Mouse (Mus musculus) cerebellum, postnatal 4 days (tissue): Measurements from ENCODE around the gene Parpbp.

Experiments
- DNase-seq, 2 experiments: peaks; one replicate each; pipeline ENCODE4 v3.0.0; 2022; ENCODE audit warnings: low spot score in 2 of 2, mixed read lengths in 1 of 2

The Parpbp gene

GRCm38 (mm10) chr10:88146707-88147477 is at the start of gene Parpbp, which contains the start of gene Nup37:
Gene Parpbp, minus strand, starts transcription at chr10:88146941.
Gene Nup37, plus strand, starts transcription at chr10:88146992.
- DNase-seq: peak; percentile 89 to 92

- no peak for DNase-seq
Measured at GRCm38 (mm10) chr10:88167438-88168077, 20.8 kb upstream of the Parpbp start.

- no peak for DNase-seq
Measured at GRCm38 (mm10) chr10:88166158-88166557, 19.4 kb upstream of the Parpbp start.

GRCm38 (mm10) chr10:88162676-88163075 is 15.9 kb upstream of the Parpbp start:
- DNase-seq: no peak

- DNase-seq: no peak
Measured at GRCm38 (mm10) chr10:88162096-88162495, 15.4 kb upstream of the Parpbp start.

- no peak for DNase-seq
Measured at GRCm38 (mm10) chr10:88151658-88152057, 4.9 kb upstream of the Parpbp start.

- DNase-seq: no peak
Measured at GRCm38 (mm10) chr10:88150381-88150780, 3.6 kb upstream of the Parpbp start.

- DNase-seq: no peak
Measured at GRCm38 (mm10) chr10:88146187-88146586, 554 bp downstream of the Parpbp start.

- DNase-seq: no peak
Measured at GRCm38 (mm10) chr10:88135630-88136029, 11.1 kb downstream of the Parpbp start.

- DNase-seq: no peak
Measured at GRCm38 (mm10) chr10:88119721-88120120, 27.0 kb downstream of the Parpbp start.

GRCm38 (mm10) chr10:88113290-88113689 is 33.5 kb downstream of the Parpbp start:
- peak in 1 of 2 experiments; percentile 19 for DNase-seq

GRCm38 (mm10) chr10:88106169-88106568 is 40.6 kb downstream of the Parpbp start:
- DNase-seq: no peak

- DNase-seq: no peak
Measured at GRCm38 (mm10) chr10:88090772-88091171, 56.0 kb downstream of the Parpbp start, which contains the start of gene Pmch. Gene Pmch, plus strand, starts transcription at chr10:88091072.

- no peak for DNase-seq
Measured at GRCm38 (mm10) chr10:88067377-88067776, 79.4 kb downstream of the Parpbp start.

- no peak for DNase-seq
Measured at GRCm38 (mm10) chr10:88064872-88065271, 81.9 kb downstream of the Parpbp start.

GRCm38 (mm10) chr10:88063436-88063835 is 83.3 kb downstream of the Parpbp start:
- DNase-seq: no peak

GRCm38 (mm10) chr10:88056950-88057649 is 89.6 kb downstream of the Parpbp start:
- no peak for DNase-seq

GRCm38 (mm10) chr10:88054233-88054985 is 92.3 kb downstream of the Parpbp start:
- no peak for DNase-seq

GRCm38 (mm10) chr10:88046098-88046771 is 100.5 kb downstream of the Parpbp start:
- DNase-seq: no peak

GRCm38 (mm10) chr10:88044297-88044696 is 102.4 kb downstream of the Parpbp start:
- no peak for DNase-seq
